Mouse (Mus musculus) embryonic fibroblast, embryonic 13.5 days (primary cell): ENCODE measurements around the gene Dst. TPM values are rescaled to one million over a fixed set of nuclear protein-coding genes. Genes with fewer than 3 reads are reported as not detected.

Experiments
- H3K27ac ChIP-seq: 2 replicates; pipeline ENCODE4 v1.5.1; 2012; ENCODE audit warnings: low read length, control low read depth, inconsistent platforms; ENCODE audit not compliant: insufficient read depth
- H3K4me1 ChIP-seq: 2 replicates; pipeline ENCODE4 v1.6.1; 2011; ENCODE audit warnings: low read length; ENCODE audit not compliant: control insufficient read depth, insufficient read depth
- H3K4me3 ChIP-seq: 2 replicates; pipeline ENCODE4 v1.5.1; 2011; ENCODE audit warnings: mild to moderate bottlenecking, control low read depth, low read length; ENCODE audit not compliant: insufficient read depth
- CTCF ChIP-seq: IDR thresholded peaks from 2 replicates; pipeline ENCODE4 v1.5.1; 2011; ENCODE audit warnings: mild to moderate bottlenecking, control low read depth, low read length, moderate library complexity, borderline replicate concordance; ENCODE audit not compliant: insufficient read depth
- POLR2A ChIP-seq: IDR thresholded peaks from 2 replicates; pipeline ENCODE4 v1.6.1; 2011; ENCODE audit warnings: low read depth, mild to moderate bottlenecking, control low read depth, low read length, moderate library complexity
- polyA plus RNA-seq: library from polyadenylated mRNA; stranded (reverse); fragments of >200 nt; gene quantifications from 2 replicates; pipeline ENCODE4 v1.2.4, GENCODE M21; 2011; ENCODE audit warnings: low read depth; ENCODE audit not compliant: missing spikeins, insufficient read length

Dst gene
- polyA plus RNA-seq, 1 experiment, result 101 TPM

- TF ChIP-seq POLR2A (no peak), CTCF (no peak)
- Histone ChIP-seq H3K4me3 (no peak overlapping the region), H3K4me1 (peaks cover 19% of the 10 kb centered on the region), H3K27ac (no peak overlapping the region)
These were observed 160.3 kb downstream of the Dst start for GRCm38 (mm10) chr1:34068341-34068740.

- TF ChIP-seq CTCF, result no peak
- no peak for TF ChIP-seq POLR2A
These were observed 161.7 kb downstream of the Dst start for GRCm38 (mm10) chr1:34069514-34070290.

GRCm38 (mm10) chr1:34070474-34070873, 162.4 kb downstream of the Dst start:
- H3K27ac ChIP-seq, result peak overlapping the region; percentile 21; the same call in 1 of the 2 replicates
- TF ChIP-seq POLR2A (no peak), CTCF (no peak)
- H3K4me3 ChIP-seq, result no peak overlapping the region
- peaks cover 32% of the 10 kb centered on the region for H3K4me1 ChIP-seq

More at GRCm38 (mm10) chr1:34069514-34070290, 161.7 kb downstream of the Dst start:
- H3K27ac ChIP-seq, result no peak overlapping the region
- no peak overlapping the region for H3K4me3 ChIP-seq
- peaks cover 27% of the 10 kb centered on the region for H3K4me1 ChIP-seq

GRCm38 (mm10) chr1:34070991-34071639, 163.1 kb downstream of the Dst start:
- no peak overlapping the region for H3K4me3 ChIP-seq
- peaks cover 32% of the 10 kb centered on the region for H3K4me1 ChIP-seq
- H3K27ac ChIP-seq, result no peak overlapping the region; the same call in 1 of the 2 replicates
- TF ChIP-seq CTCF (no peak), POLR2A (no peak)

GRCm38 (mm10) chr1:34072262-34072661, 164.2 kb downstream of the Dst start:
- no peak overlapping the region for H3K27ac ChIP-seq
- TF ChIP-seq CTCF (no peak), POLR2A (no peak)
- no peak overlapping the region for H3K4me3 ChIP-seq
- H3K4me1 ChIP-seq, result peaks cover 32% of the 10 kb centered on the region

GRCm38 (mm10) chr1:34073436-34074169, 165.6 kb downstream of the Dst start:
- H3K4me1 ChIP-seq, result peaks cover 32% of the 10 kb centered on the region
- H3K27ac ChIP-seq, result no peak overlapping the region
- no peak for TF ChIP-seq POLR2A
- H3K4me3 ChIP-seq, result no peak overlapping the region

GRCm38 (mm10) chr1:34074245-34075187, 166.5 kb downstream of the Dst start:
- Histone ChIP-seq H3K4me3 (no peak overlapping the region), H3K4me1 (peaks cover 30% of the 10 kb centered on the region), H3K27ac (0 out of 2 replicates have a peak overlapping the region, but pooled peaks have one; percentile 0)
- TF ChIP-seq CTCF, result no peak
- no peak for TF ChIP-seq POLR2A

- H3K4me3 ChIP-seq, result no peak overlapping the region
- TF ChIP-seq POLR2A (no peak), CTCF (no peak)
- H3K27ac ChIP-seq, result no peak overlapping the region
- H3K4me1 ChIP-seq, result peaks cover 15% of the 10 kb centered on the region
These were observed 168.8 kb downstream of the Dst start for GRCm38 (mm10) chr1:34076701-34077421.

GRCm38 (mm10) chr1:34077422-34077790, 169.4 kb downstream of the Dst start:
- Histone ChIP-seq H3K4me1 (peaks cover 15% of the 10 kb centered on the region), H3K4me3 (no peak overlapping the region)

More at GRCm38 (mm10) chr1:34077422-34077790, 169.4 kb downstream of the Dst start:
- TF ChIP-seq POLR2A (no peak), CTCF (no peak)
- H3K27ac ChIP-seq, result no peak overlapping the region
